Mouse (Mus musculus): ENCODE measurements around the gene Cd27.
A peak's percentile ranks its signal among the peaks of the same experiment; 100 is the strongest.
"Not testable (repeated sequence)": the region's sequence is repeated elsewhere in the genome, so short reads cannot be mapped to it uniquely, and the experiment has no call there.

The Cd27 gene

DNA sequence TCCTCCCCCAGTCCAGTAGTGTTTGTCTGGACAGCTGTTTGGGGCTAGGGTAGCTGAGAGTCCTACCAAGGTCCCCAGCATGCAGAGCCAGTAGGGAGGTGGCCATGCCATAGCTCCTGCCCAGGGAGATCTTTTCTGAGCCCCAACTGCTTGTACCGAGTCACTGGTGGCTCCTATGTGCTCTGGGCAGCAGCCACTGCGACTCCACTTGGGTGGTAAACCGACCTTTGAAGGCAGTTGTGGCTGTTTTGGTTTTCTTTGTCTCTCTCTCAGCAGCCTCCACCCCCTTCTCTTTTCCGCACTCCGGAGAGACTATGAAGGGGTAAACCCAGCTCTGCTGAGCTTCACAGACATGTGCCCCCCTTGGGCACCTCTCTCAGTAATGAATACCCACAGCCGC is at the start of gene Cd27:
TSS of gene Cd27 (minus strand) at position 229 of the 400 bp plus-strand sequence.
- Histone ChIP-seq H3K4me3 (replicated peaks; ENCODE audit: low read length) (no peak within 1 kb of the TSS), H3K36me3 (ENCODE audit: insufficient read depth, low read length) (no peaks in the 10 kb centered on the region)
- no peak for TF ChIP-seq POU5F1 (IDR thresholded peaks at IDR 0.05; ENCODE audit: borderline replicate concordance, low read length)
- no peak for TF ChIP-seq CTCF (conservative IDR thresholded peaks at IDR 0.05; ENCODE audit: low read length)
- no peak for TF ChIP-seq NANOG (IDR thresholded peaks at IDR 0.05; ENCODE audit: borderline replicate concordance, low read length)

DNA sequence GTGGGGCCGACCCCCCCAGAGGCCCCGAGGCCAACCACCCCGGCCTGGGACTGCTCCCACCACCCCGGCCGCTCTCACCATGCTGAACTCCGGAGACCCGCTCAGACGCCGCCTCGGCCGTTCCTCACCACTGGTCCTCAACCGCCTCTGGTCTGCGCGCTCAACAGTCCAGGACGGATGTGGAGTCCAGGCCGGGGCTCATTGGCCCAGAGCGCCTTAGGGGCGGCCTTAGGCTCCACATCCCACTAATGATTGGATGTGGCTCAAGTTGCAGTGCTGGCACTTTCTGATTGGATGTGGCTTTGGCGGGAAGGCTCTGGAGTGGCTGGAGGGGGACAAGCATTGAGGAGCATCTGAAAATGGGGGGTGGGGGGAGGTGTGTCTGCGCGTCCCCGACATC is 49.1 kb upstream of the Cd27 start, which contains the start of gene Tuba3a:
TSS of gene Tuba3a (minus strand) at position 153 of the 400 bp plus-strand sequence.
- H3K4me3 ChIP-seq (replicated peaks; ENCODE audit: low read length), result peak within 1 kb of the TSS; percentile 74
- H3K9me3 ChIP-seq (ENCODE audit: low read length), result peaks cover 3% of the 10 kb centered on the region; the same call in 1 of the 2 replicates
- peaks cover 51% of the 10 kb centered on the region for H3K27me3 ChIP-seq (ENCODE audit: insufficient read depth, low read length)
- H3K36me3 ChIP-seq (ENCODE audit: insufficient read depth, low read length), result peaks cover 19% of the 10 kb centered on the region
- H3K4me1 ChIP-seq (replicated peaks; ENCODE audit: low read depth, low read length), result peaks cover 16% of the 10 kb centered on the region
- TF ChIP-seq NANOG (IDR thresholded peaks at IDR 0.05; ENCODE audit: borderline replicate concordance, low read length) (no peak), CTCF (conservative IDR thresholded peaks at IDR 0.05; ENCODE audit: low read length) (no peak), POU5F1 (IDR thresholded peaks at IDR 0.05; ENCODE audit: borderline replicate concordance, low read length) (no peak)

More for the DNA sequence above, at the start of gene Cd27:
- Histone ChIP-seq H3K9me3 (ENCODE audit: low read length) (no peaks in the 10 kb centered on the region), H3K4me1 (replicated peaks; ENCODE audit: low read depth, low read length) (peaks cover 28% of the 10 kb centered on the region), H3K27me3 (ENCODE audit: insufficient read depth, low read length) (no peaks in the 10 kb centered on the region)

DNA sequence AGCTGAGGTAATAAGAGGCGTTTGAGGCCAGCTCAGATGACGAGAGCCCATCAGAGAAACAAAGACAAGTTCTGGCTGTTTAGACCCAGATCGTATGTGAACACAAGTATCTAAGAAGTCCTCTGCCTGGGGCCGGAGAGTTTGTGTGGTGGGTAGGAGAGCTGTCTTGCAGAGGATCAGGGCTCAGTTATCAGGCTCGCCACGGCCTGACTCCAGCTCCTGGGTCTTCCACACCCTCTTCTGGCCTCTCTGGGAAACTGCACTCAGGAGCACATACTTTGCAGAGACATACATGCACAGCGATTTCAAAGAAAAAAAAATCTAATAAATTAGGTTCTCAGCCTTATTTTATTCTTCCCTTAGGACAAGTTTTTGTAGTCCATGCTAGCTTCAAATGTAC is 47.9 kb upstream of the Cd27 start:
- H3K36me3 ChIP-seq (ENCODE audit: insufficient read depth, low read length), result peaks cover 31% of the 10 kb centered on the region
- peaks cover 46% of the 10 kb centered on the region for H3K27me3 ChIP-seq (ENCODE audit: insufficient read depth, low read length)
- peak; percentile 46 for TF ChIP-seq CTCF (conservative IDR thresholded peaks at IDR 0.05; ENCODE audit: low read length)
- no peak for TF ChIP-seq POU5F1 (IDR thresholded peaks at IDR 0.05; ENCODE audit: borderline replicate concordance, low read length)
- peak overlapping the region; percentile 74; the same call in 1 of the 2 replicates for H3K4me3 ChIP-seq (replicated peaks; ENCODE audit: low read length)
- peaks cover 3% of the 10 kb centered on the region; the same call in 1 of the 2 replicates for H3K9me3 ChIP-seq (ENCODE audit: low read length)
- H3K4me1 ChIP-seq (replicated peaks; ENCODE audit: low read depth, low read length), result peaks cover 19% of the 10 kb centered on the region

DNA sequence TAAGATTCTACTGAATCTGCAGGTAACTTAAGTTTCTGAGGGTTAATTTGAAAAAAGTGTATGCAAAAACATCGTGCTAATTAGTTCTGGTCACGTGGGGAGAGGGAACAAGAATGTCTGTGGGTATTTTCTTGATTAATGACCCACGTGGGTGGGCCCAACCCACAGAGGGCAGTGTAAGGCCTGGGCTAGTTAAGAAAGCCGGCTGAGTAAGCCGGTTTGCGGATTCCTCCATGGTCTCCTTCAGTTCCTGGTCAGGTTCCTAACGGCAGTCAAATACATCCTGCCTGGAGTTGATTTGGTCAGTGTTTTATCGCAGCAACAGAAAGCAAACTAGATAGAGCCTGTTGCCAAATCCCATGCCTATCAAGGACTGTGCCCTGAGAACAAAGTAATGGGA is 47.4 kb upstream of the Cd27 start:
- Histone ChIP-seq H3K4me3 (replicated peaks; ENCODE audit: low read length) (no peak overlapping the region), H3K36me3 (ENCODE audit: insufficient read depth, low read length) (peaks cover 36% of the 10 kb centered on the region), H3K4me1 (replicated peaks; ENCODE audit: low read depth, low read length) (peaks cover 21% of the 10 kb centered on the region), H3K9me3 (ENCODE audit: low read length) (peaks cover 3% of the 10 kb centered on the region; the same call in 1 of the 2 replicates), H3K27me3 (ENCODE audit: insufficient read depth, low read length) (peaks cover 41% of the 10 kb centered on the region)
- TF ChIP-seq NANOG (IDR thresholded peaks at IDR 0.05; ENCODE audit: borderline replicate concordance, low read length) (no peak), POU5F1 (IDR thresholded peaks at IDR 0.05; ENCODE audit: borderline replicate concordance, low read length) (no peak), CTCF (conservative IDR thresholded peaks at IDR 0.05; ENCODE audit: low read length) (no peak)

DNA sequence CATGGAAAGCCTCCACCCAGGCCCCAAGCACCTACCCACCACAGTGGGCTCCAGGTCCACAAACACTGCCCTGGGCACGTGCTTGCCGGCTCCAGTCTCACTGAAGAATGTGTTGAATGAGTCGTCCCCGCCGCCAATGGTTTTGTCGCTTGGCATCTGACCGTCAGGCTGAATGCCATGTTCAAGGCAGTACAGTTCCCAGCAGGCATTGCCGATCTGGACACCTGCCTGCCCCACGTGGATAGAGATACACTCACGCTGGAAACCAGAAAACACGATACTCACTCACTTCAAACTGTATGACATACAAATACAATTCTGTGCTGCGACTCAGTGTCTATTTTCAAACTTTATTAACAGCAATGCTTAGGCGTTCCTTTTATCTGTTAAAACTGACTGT is 45.9 kb upstream of the Cd27 start:
- not testable (repeated sequence) for H3K4me3 ChIP-seq (replicated peaks; ENCODE audit: low read length); H3K9me3 ChIP-seq (ENCODE audit: low read length)
- Histone ChIP-seq H3K36me3 (ENCODE audit: insufficient read depth, low read length) (peaks cover 47% of the 10 kb centered on the region), H3K27me3 (ENCODE audit: insufficient read depth, low read length) (peaks cover 26% of the 10 kb centered on the region), H3K4me1 (replicated peaks; ENCODE audit: low read depth, low read length) (peaks cover 21% of the 10 kb centered on the region)

DNA sequence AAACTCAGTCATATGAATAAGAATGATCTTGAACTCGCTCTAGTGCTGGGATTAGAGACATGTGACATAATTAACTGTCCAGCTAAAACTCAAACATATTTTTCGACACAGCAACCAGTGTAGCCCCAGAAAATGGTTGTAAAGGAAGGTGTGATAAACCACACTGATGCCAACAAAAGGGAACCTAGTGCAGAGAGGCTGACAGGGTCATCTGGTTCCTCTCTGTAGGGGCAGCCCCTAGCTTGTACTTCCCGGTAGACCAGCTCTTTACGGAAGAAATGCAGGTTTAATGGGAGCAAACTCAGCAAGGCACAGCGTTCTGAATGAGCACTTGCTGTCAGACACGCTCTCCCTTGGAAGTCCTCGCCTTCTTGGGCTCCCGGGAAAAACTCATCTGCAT is 42.9 kb upstream of the Cd27 start:
- Histone ChIP-seq H3K9me3 (ENCODE audit: low read length) (no peaks in the 10 kb centered on the region), H3K4me3 (replicated peaks; ENCODE audit: low read length) (no peak overlapping the region), H3K36me3 (ENCODE audit: insufficient read depth, low read length) (peaks cover 55% of the 10 kb centered on the region), H3K27me3 (ENCODE audit: insufficient read depth, low read length) (no peaks in the 10 kb centered on the region), H3K4me1 (replicated peaks; ENCODE audit: low read depth, low read length) (peaks cover 12% of the 10 kb centered on the region)
- TF ChIP-seq CTCF (conservative IDR thresholded peaks at IDR 0.05; ENCODE audit: low read length) (no peak), NANOG (IDR thresholded peaks at IDR 0.05; ENCODE audit: borderline replicate concordance, low read length) (no peak), POU5F1 (IDR thresholded peaks at IDR 0.05; ENCODE audit: borderline replicate concordance, low read length) (no peak)

DNA sequence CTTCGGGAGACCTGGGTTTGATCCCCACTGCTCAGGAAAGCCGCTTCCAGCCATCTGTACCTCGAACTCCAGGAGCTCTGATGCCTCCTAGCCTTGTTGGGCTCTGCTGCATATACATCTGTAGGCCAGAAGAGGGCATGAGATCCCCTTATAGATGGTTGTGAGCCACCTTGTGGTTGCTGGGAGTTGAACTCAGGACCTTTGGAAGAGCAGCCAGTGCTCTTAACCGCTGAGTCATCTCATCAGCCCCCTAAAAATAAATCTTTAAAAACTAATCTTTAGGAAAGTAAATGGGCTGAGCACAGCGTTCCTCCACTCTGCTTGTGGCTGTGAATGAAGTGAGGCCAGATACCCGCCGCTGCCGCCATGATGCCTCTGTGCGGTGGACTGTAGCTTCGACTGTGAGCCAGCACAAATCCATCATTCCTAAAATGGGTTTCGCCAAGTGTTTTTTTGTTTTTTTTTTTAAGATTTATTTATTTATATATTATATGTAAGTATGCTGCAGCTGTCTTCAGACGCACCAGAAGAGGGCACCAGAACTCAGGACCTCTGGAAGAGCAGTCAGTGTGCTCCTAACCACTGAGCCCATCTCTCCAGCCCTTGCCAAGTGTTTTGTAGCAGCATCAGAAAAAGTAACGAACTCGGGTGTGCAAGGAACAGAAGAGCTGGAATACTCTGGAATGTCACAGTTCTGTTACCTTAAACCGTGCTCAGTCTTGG is 38.2 kb upstream of the Cd27 start:
- Histone ChIP-seq H3K27me3 (ENCODE audit: insufficient read depth, low read length) (peaks cover 11% of the 10 kb centered on the region), H3K4me1 (replicated peaks; ENCODE audit: low read depth, low read length) (peaks cover 16% of the 10 kb centered on the region)

DNA sequence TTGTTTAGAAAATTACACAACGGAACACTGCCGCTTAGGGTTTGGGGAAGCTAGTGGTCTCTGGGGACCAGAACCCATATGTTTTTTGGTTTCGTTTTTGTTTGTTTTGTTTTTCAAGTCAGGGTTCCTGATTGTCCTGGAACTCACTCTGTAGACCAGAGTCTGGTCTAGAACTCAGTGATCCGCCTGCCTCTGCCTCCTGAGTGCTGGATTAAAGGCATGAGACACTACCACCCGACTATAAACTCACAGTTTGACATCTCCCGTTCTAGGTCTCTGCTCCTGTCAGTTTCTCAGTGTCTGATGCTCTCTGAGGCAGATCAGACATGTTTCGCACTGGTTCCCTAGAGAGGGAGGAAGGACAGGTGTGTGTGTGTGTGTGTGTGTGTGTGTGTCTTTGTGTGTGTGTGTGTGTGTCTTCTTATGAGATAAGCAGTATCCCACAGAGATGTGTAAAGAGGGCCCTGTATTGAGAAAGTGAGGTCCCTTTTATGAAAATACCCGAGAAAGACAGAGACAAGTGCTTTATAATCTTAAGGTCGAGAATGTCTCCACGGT is 35.5 kb upstream of the Cd27 start:
- Histone ChIP-seq H3K36me3 (ENCODE audit: insufficient read depth, low read length) (peaks cover 4% of the 10 kb centered on the region), H3K4me1 (replicated peaks; ENCODE audit: low read depth, low read length) (peaks cover 12% of the 10 kb centered on the region), H3K27me3 (ENCODE audit: insufficient read depth, low read length) (peaks cover 12% of the 10 kb centered on the region), H3K9me3 (ENCODE audit: low read length) (no peaks in the 10 kb centered on the region), H3K4me3 (replicated peaks; ENCODE audit: low read length) (no peak overlapping the region)
- TF ChIP-seq POU5F1 (IDR thresholded peaks at IDR 0.05; ENCODE audit: borderline replicate concordance, low read length) (no peak), NANOG (IDR thresholded peaks at IDR 0.05; ENCODE audit: borderline replicate concordance, low read length) (no peak), CTCF (conservative IDR thresholded peaks at IDR 0.05; ENCODE audit: low read length) (no peak)

More for the DNA sequence above, 38.2 kb upstream of the Cd27 start:
- H3K4me3 ChIP-seq (replicated peaks; ENCODE audit: low read length), result no peak overlapping the region
- no peaks in the 10 kb centered on the region for H3K9me3 ChIP-seq (ENCODE audit: low read length)
- peaks cover 27% of the 10 kb centered on the region for H3K36me3 ChIP-seq (ENCODE audit: insufficient read depth, low read length)
- TF ChIP-seq POU5F1 (IDR thresholded peaks at IDR 0.05; ENCODE audit: borderline replicate concordance, low read length) (no peak), CTCF (conservative IDR thresholded peaks at IDR 0.05; ENCODE audit: low read length) (peak; percentile 51), NANOG (IDR thresholded peaks at IDR 0.05; ENCODE audit: borderline replicate concordance, low read length) (no peak)
